Mouse (Mus musculus) hindbrain, embryonic 13.5 days (tissue): ENCODE results near the gene Sod3. TPM values are rescaled to one million over a fixed set of nuclear protein-coding genes. Genes with fewer than 3 reads are reported as not detected.

ENCODE experiments used
- polyA plus RNA-seq: library from polyadenylated mRNA; unstranded; fragments of >200 nt; fragmentation: Nextera tagmentation; extraction: Ambion mirVana; gene quantifications from 2 replicates; pipeline ENCODE4 v1.2.1, GENCODE M21; 2015

The Sod3 gene
- polyA plus RNA-seq, 1 experiment from 2014 or later = 1.2 TPM

Other genes starting within 250 kb of the Sod3 start
- 139 and 147 TPM in 2 replicates for gene Dhx15, start 173.3 kb upstream of the Sod3 start, polyA plus RNA-seq
- 9.1 and 10.2 TPM in 2 replicates for gene Ccdc149, start 107.7 kb downstream of the Sod3 start, polyA plus RNA-seq
- 2.7 and 3.0 TPM in 2 replicates for gene Lgi2, start 202.7 kb downstream of the Sod3 start, polyA plus RNA-seq